Mouse (Mus musculus): ENCODE measurements at regions not wholly inside any gene's neighbourhood (a gene's known extent, or its start where the extent isn't known, plus 50 kb on each side); places are given as distances from the start of the nearest gene placed in this dataset.
A peak's percentile ranks its signal among the peaks of the same experiment; 100 is the strongest.

DNA sequence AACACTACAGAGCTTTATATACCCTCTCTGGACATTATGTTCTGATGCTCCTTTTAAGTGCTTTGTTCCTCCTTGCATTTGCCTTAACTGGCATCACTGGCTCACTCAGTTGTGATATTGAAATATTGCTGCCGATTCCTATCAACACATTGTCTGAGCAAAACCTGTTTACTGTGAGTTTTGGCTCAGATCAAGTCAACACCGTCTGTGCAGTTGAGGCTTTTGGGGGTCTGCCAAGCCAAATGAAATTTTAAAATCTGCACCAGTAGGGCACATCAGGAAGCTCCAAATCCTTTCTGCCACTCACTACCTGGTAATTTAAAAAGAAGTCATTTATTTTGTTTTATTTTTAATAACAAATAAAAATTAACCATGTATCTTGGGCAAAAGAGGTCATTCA lies 482.6 kb upstream of the Gm20594 start:
- DNase-seq (ENCODE audit: extremely low spot score in 1 of 2, low spot score in 1 of 2): peak in 1 of 2 experiments; percentile 10

Measured in frontal cortex, adult 2 months (tissue).